Mouse (Mus musculus): Measurements from ENCODE around the gene Zfp605. TPM values are rescaled to one million over a fixed set of nuclear protein-coding genes. Genes with fewer than 3 reads are reported as not detected.

Gene Zfp605
- polyA plus RNA-seq, 1 experiment, result not detected

DNA sequence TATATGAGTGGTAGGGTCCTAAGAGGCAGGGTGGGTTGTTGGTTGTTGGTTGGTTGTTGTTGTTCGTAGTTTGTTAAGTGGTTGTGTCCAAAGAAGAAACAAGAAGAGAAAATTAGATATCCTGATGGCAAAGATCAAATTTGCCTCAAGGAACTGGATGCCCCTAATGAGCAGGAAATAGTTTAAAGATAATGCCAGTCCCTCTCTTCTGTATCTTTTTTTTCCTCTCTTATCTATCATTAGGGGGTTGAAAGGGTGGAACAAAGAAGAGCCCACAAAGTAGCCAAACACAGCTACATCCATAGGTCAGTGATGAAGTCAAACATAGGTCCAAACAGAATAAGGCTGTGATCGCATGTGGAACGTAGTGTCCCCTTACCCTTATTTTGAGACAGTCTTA, 29.4 kb downstream of the Zfp605 start:
- 95% methylated on average over 3 of the region's 3 CpGs for WGBS
- Histone ChIP-seq H3K4me1 (ENCODE audit: control insufficient read depth, insufficient read depth, low read length) (peaks cover 4% of the 10 kb centered on the region), H3K27ac (ENCODE audit: insufficient read depth, low read depth, low read length) (no peak overlapping the region), H3K4me3 (ENCODE audit: insufficient read depth, low read depth, low read length) (no peak overlapping the region)
- no peak for TF ChIP-seq POLR2A (IDR thresholded peaks at IDR 0.05; ENCODE audit: insufficient read depth, low read depth, low read length)
- TF ChIP-seq CTCF (IDR thresholded peaks at IDR 0.05; ENCODE audit: insufficient read depth, low read depth, low read length), result no peak

DNA sequence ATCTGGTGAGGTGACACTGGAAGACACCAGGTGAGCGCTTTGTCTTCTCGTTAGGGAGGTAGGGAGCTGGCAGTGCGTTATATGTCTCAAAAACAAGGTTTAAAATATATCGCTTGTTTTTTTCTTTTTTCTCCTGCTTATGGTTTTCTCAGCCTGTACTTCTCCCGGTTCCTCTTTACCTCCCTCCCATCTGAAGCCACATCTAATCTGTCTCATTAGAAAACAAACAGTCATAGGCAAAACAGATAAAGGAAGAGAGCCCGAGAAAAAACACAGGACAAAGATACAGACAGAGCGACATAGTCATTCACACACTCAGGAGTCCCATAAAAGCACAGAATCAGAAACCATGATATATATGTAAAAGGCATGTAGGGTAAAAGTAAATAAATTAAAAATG, 30.5 kb downstream of the Zfp605 start:
- Histone ChIP-seq H3K4me3 (ENCODE audit: insufficient read depth, low read depth, low read length) (no peak overlapping the region), H3K27ac (ENCODE audit: insufficient read depth, low read depth, low read length) (no peak overlapping the region), H3K4me1 (ENCODE audit: control insufficient read depth, insufficient read depth, low read length) (peaks cover 4% of the 10 kb centered on the region)
- TF ChIP-seq POLR2A (IDR thresholded peaks at IDR 0.05; ENCODE audit: insufficient read depth, low read depth, low read length) (no peak), CTCF (IDR thresholded peaks at IDR 0.05; ENCODE audit: insufficient read depth, low read depth, low read length) (no peak)
- WGBS, result 92% methylated on average over 7 of the region's 7 CpGs

DNA sequence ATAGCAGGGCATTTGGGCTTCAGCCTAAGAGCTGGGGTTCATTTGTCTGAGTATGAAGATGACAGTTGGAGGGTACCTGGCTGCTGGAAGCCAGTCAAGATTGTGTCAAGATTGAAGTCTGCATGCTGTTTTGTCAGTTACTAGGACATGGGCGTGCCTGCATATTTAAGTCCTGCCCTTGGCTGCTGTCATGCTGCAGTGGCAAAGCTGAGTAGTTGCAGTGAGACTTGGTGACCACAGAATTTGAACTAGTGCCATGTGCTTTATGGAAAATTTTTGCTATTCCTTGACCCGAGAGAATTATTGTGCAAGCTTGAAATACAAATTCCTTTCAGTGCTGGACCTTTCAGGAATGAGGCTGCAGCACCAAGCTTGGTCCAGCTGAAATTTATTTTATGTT, 32.4 kb downstream of the Zfp605 start:
- H3K4me3 ChIP-seq (ENCODE audit: insufficient read depth, low read depth, low read length), result no peak overlapping the region
- no peak for TF ChIP-seq POLR2A (IDR thresholded peaks at IDR 0.05; ENCODE audit: insufficient read depth, low read depth, low read length)
- no peak for TF ChIP-seq CTCF (IDR thresholded peaks at IDR 0.05; ENCODE audit: insufficient read depth, low read depth, low read length)
- 99% methylated on average over 2 of the region's 2 CpGs for WGBS
- peaks cover 2% of the 10 kb centered on the region; the same call in 1 of the 2 replicates for H3K4me1 ChIP-seq (ENCODE audit: control insufficient read depth, insufficient read depth, low read length)
- H3K27ac ChIP-seq (ENCODE audit: insufficient read depth, low read depth, low read length), result no peak overlapping the region

DNA sequence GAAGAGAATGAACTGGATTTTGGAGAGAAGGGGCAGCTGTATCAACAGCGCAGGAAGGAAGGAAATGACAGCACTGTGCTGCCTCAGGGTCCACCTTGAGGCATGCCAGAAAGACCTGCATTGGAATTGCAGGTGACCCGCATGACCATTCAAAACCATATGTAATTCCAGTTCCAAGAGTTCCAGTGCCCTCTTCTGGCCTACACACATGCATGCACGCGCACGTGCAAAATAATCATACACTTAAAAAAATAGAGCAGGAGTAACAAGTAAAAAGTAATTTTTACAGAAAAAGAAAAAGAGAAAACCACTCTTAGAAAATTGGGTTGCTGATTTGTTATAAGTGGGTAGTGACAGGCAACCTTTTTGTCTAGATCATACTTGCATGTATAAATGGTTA, 33.1 kb downstream of the Zfp605 start:
- WGBS, result 79% methylated on average over 5 of the region's 5 CpGs
- Histone ChIP-seq H3K4me1 (ENCODE audit: control insufficient read depth, insufficient read depth, low read length) (no peaks in the 10 kb centered on the region), H3K4me3 (ENCODE audit: insufficient read depth, low read depth, low read length) (no peak overlapping the region), H3K27ac (ENCODE audit: insufficient read depth, low read depth, low read length) (no peak overlapping the region)
- TF ChIP-seq POLR2A (IDR thresholded peaks at IDR 0.05; ENCODE audit: insufficient read depth, low read depth, low read length), result no peak
- no peak for TF ChIP-seq CTCF (IDR thresholded peaks at IDR 0.05; ENCODE audit: insufficient read depth, low read depth, low read length)

DNA sequence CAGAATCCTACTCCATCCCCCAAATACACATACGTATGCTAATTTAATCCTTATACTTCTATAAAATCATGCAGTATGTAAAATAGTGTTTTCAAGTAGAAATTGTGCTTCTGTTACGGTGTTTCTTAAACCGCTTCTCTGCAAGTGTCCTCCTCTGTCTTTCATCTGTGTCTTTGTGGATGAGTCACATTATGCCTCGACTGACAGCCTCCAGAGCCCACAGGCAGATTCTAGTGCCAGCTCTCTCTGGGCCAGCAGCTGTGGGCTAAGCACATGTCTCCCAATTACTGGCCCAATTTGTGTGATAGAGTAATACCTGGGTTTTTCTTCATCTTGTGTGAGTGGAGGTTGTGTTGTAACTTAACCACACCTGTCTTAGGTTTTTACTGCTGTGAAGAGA, 59.5 kb downstream of the Zfp605 start:
- Histone ChIP-seq H3K27ac (ENCODE audit: insufficient read depth, low read depth, low read length) (no peak overlapping the region), H3K4me1 (ENCODE audit: control insufficient read depth, insufficient read depth, low read length) (no peaks in the 10 kb centered on the region), H3K4me3 (ENCODE audit: insufficient read depth, low read depth, low read length) (no peak overlapping the region)
- TF ChIP-seq POLR2A (IDR thresholded peaks at IDR 0.05; ENCODE audit: insufficient read depth, low read depth, low read length) (no peak), CTCF (IDR thresholded peaks at IDR 0.05; ENCODE audit: insufficient read depth, low read depth, low read length) (no peak)
- WGBS, result 96% methylated on average over 4 of the region's 4 CpGs

DNA sequence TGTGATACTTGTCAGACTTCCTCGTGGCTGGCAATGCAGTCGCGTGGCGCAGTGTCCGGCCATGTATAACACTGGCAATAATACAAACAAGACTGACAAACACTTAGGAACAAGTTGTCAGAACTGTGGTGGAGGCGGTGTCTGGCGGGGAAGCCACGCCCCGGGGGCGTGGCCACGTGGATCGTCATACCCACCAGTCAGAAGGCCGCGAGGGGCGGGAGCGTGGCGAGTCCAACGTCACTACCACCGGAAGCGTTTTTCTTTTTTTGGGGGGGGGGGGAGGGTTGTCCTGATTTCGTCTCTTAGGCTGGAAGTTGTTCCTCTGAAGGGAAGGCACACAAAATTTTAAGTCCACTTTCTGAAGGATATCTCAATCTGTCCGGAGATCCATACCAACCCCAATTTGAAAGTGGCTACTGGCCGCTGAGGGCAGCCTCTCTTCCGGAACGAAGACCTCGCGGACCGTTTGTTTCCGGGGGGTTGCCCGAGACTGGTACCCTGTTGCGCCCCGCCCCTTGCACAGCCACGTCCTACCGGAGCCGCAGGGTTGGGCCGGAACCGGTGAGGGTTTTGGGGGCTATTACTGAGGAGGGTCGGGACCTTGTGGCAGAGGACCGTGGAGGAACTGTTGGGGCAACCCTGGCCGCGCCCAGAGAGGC, 66.6 kb downstream of the Zfp605 start, which contains the start of gene Golga3:
TSS of gene Golga3 (plus strand) at position 340 of the 659 bp plus-strand sequence.
- TF ChIP-seq POLR2A (IDR thresholded peaks at IDR 0.05; ENCODE audit: insufficient read depth, low read depth, low read length) (no peak), CTCF (IDR thresholded peaks at IDR 0.05; ENCODE audit: insufficient read depth, low read depth, low read length) (no peak)
- H3K4me3 ChIP-seq (ENCODE audit: insufficient read depth, low read depth, low read length), result peak within 1 kb of the TSS; percentile 92
- under 1% methylated on average over 41 of the region's 41 CpGs for WGBS
- H3K4me1 ChIP-seq (ENCODE audit: control insufficient read depth, insufficient read depth, low read length), result no peaks in the 10 kb centered on the region
- peak within 1 kb of the TSS; percentile 82 for H3K27ac ChIP-seq (ENCODE audit: insufficient read depth, low read depth, low read length)

DNA sequence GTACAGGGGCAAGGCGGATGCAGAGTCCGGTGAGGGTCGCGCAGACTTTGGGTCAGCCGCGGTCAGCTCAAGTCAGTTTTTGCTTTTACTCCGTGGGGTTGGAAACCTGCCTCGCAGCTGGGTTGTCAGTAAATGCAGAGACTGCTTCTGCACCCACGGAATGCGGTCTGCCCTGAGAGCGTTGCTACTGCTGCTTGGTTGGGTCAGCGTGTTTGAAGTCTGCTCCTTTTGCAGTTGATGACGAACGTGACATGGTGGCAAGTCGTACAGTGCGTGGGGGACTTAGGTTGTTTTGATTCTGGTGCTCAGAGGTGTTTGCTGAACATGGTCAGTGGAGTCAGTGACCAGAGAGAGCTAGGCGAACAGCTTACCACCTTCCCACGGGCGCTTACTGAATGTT, 67.1 kb downstream of the Zfp605 start:
- 1% methylated on average over 19 of the region's 19 CpGs for WGBS
- no peak for TF ChIP-seq CTCF (IDR thresholded peaks at IDR 0.05; ENCODE audit: insufficient read depth, low read depth, low read length)
- no peak for TF ChIP-seq POLR2A (IDR thresholded peaks at IDR 0.05; ENCODE audit: insufficient read depth, low read depth, low read length)
- peak overlapping the region; percentile 92 for H3K4me3 ChIP-seq (ENCODE audit: insufficient read depth, low read depth, low read length)
- no peak overlapping the region for H3K27ac ChIP-seq (ENCODE audit: insufficient read depth, low read depth, low read length)
- 0 out of 2 replicates have a peak, but pooled peaks cover 2% of the 10 kb centered on the region for H3K4me1 ChIP-seq (ENCODE audit: control insufficient read depth, insufficient read depth, low read length)

DNA sequence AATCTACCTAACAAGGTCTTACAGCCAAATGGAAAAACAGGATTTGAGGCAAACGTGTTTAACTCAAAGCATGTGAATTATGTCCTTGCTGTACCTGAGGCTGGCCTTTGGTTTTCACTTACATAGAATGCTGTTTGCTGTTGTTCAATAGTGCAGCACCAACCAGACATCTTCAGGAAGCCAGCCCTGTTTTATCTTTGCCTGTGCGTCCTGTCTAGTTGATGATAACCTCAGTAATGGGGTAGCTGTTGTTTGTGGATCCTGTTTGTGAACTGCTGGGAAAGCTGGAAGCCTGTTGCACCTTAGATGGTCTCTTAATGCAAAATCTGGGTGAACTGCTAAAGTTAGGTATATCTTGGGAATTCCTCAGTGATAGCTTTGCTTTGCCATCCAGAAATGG, 68.7 kb downstream of the Zfp605 start:
- Histone ChIP-seq H3K4me3 (ENCODE audit: insufficient read depth, low read depth, low read length) (no peak overlapping the region), H3K4me1 (ENCODE audit: control insufficient read depth, insufficient read depth, low read length) (0 out of 2 replicates have a peak, but pooled peaks cover 2% of the 10 kb centered on the region), H3K27ac (ENCODE audit: insufficient read depth, low read depth, low read length) (no peak overlapping the region)
- TF ChIP-seq POLR2A (IDR thresholded peaks at IDR 0.05; ENCODE audit: insufficient read depth, low read depth, low read length) (no peak), CTCF (IDR thresholded peaks at IDR 0.05; ENCODE audit: insufficient read depth, low read depth, low read length) (no peak)
- 95% methylated on average over 2 of the region's 2 CpGs for WGBS

Other genes with a start within 250 kb of the Zfp605 start
- gene Gm15446, start 186.7 kb upstream of the Zfp605 start, polyA plus RNA-seq (2012; ENCODE audit: insufficient read depth, insufficient read length, low replicate concordance, missing spikeins), result not detected in 2 replicates
- not detected in 2 replicates for gene Zfp932, start 113.6 kb upstream of the Zfp605 start, polyA plus RNA-seq (2012; ENCODE audit: insufficient read depth, insufficient read length, low replicate concordance, missing spikeins)
- not detected in 2 replicates for gene Gm17655, start 37.6 kb upstream of the Zfp605 start, polyA plus RNA-seq (2012; ENCODE audit: insufficient read depth, insufficient read length, low replicate concordance, missing spikeins)
- not detected in 2 replicates for gene Gm35315, start 15.7 kb upstream of the Zfp605 start, polyA plus RNA-seq (2012; ENCODE audit: insufficient read depth, insufficient read length, low replicate concordance, missing spikeins)
- not detected in 2 replicates for gene Plcxd1, start 10.1 kb upstream of the Zfp605 start, polyA plus RNA-seq (2012; ENCODE audit: insufficient read depth, insufficient read length, low replicate concordance, missing spikeins)
- gene Gtpbp6, start 1.9 kb upstream of the Zfp605 start, polyA plus RNA-seq (2012; ENCODE audit: insufficient read depth, insufficient read length, low replicate concordance, missing spikeins), result not detected in 2 replicates
- gene Chfr, start 25.8 kb downstream of the Zfp605 start, polyA plus RNA-seq (2012; ENCODE audit: insufficient read depth, insufficient read length, low replicate concordance, missing spikeins), result not detected in 2 replicates
- gene Golga3, start 66.6 kb downstream of the Zfp605 start, polyA plus RNA-seq (2012; ENCODE audit: insufficient read depth, insufficient read length, low replicate concordance, missing spikeins), result 37.2 TPM in 1 of 2 replicates, not detected in the other
- gene Ankle2, start 120.9 kb downstream of the Zfp605 start, polyA plus RNA-seq (2012; ENCODE audit: insufficient read depth, insufficient read length, low replicate concordance, missing spikeins), result not detected in 2 replicates
- gene Pgam5, start 159.8 kb downstream of the Zfp605 start, polyA plus RNA-seq (2012; ENCODE audit: insufficient read depth, insufficient read length, low replicate concordance, missing spikeins), result not detected in 2 replicates
- not detected in 2 replicates for gene Pxmp2, start 176.1 kb downstream of the Zfp605 start, polyA plus RNA-seq (2012; ENCODE audit: insufficient read depth, insufficient read length, low replicate concordance, missing spikeins)
- not detected in 2 replicates for gene Pole, start 176.2 kb downstream of the Zfp605 start, polyA plus RNA-seq (2012; ENCODE audit: insufficient read depth, insufficient read length, low replicate concordance, missing spikeins)
- gene P2rx2, start 233.1 kb downstream of the Zfp605 start, polyA plus RNA-seq (2012; ENCODE audit: insufficient read depth, insufficient read length, low replicate concordance, missing spikeins), result not detected in 2 replicates
- not detected in 2 replicates for gene Lrcol1, start 234.6 kb downstream of the Zfp605 start, polyA plus RNA-seq (2012; ENCODE audit: insufficient read depth, insufficient read length, low replicate concordance, missing spikeins)